ENCODE assay signal across 19 mouse cellular contexts in genomic region chr6:84043251-84043940, GRCm38 (mm10). TPM values are rescaled to one million over a fixed set of nuclear protein-coding genes. Genes with fewer than 3 reads are reported as not detected.
DNase-seq lines count a peak whose midpoint lies in the region; TF ChIP-seq lines count a peak whose summit lies in the region.
"Had no signal": no experiment of that assay in that cellular context is flagged by ENCODE, and none has a peak within 500 bp of the region (broad histone marks: within the 10 kb centered on the region; RNA-seq: fewer than 3 reads in every experiment).

No protein-coding gene starts in this region.

- TF ChIP-seq POLR2A in heart, adult 2 months (IDR thresholded peaks at IDR 0.05; ENCODE audit: insufficient read depth, low read depth, low read length): no peak
- TF ChIP-seq POLR2A in spleen, adult 2 months (IDR thresholded peaks at IDR 0.05; ENCODE audit: low read depth, low read length): no peak

- no peak overlapping the region for H3K4me3 ChIP-seq in heart, adult 2 months
- no peak overlapping the region for H3K4me3 ChIP-seq in spleen, adult 2 months (ENCODE audit: extremely low read depth, insufficient read depth, insufficient read length)
- no peak overlapping the region for H3K4me3 ChIP-seq in brown adipose tissue, adult 24 weeks (ENCODE audit: insufficient read depth, low read depth, low read length)
- H3K4me3 ChIP-seq: embryonic facial prominence, embryonic 10.5 days; gastrocnemius, adult 2 months; heart, embryonic 15.5 days; hindbrain, embryonic 13.5 days had no signal

- no peak for TF ChIP-seq EP300 in heart, adult 2 months (IDR thresholded peaks at IDR 0.05; ENCODE audit: insufficient read depth, low read depth, low read length)

- no peak overlapping the region for H3K9ac ChIP-seq in heart, adult 2 months (ENCODE audit: low read depth, low read length)
- H3K9ac ChIP-seq: heart, embryonic 15.5 days; hindbrain, embryonic 13.5 days had no signal

- peaks cover 4% of the 10 kb centered on the region for H3K36me3 ChIP-seq in heart, adult 2 months (ENCODE audit: control insufficient read depth, insufficient read depth, low read length)
- no peaks in the 10 kb centered on the region for H3K36me3 ChIP-seq in spleen, adult 2 months (ENCODE audit: control insufficient read depth, insufficient read depth, low read length)
- H3K36me3 ChIP-seq: embryonic facial prominence, embryonic 10.5 days; heart, embryonic 15.5 days; hindbrain, embryonic 13.5 days had no signal

- H3K27ac ChIP-seq in heart, adult 2 months: no peak overlapping the region
- peak overlapping the region; percentile 14; the same call in 1 of the 2 replicates for H3K27ac ChIP-seq in spleen, adult 2 months (ENCODE audit: insufficient read depth, low read length)
- H3K27ac ChIP-seq in brown adipose tissue, adult 24 weeks (replicated peaks; ENCODE audit: low read depth, low read length): peak overlapping the region; percentile 87
- H3K27ac ChIP-seq: embryonic facial prominence, embryonic 10.5 days; gastrocnemius, adult 2 months; heart, embryonic 15.5 days; hindbrain, embryonic 13.5 days; hindbrain, postnatal 0 days had no signal

- no peak for DNase-seq in heart, adult 2 months
- no peak for DNase-seq in heart, adult 8-10 months (ENCODE audit: low spot score)
- DNase-seq in spleen, adult 2 months (ENCODE audit: low read depth in 1 of 2, low spot score in 2 of 2): no peak
- DNase-seq in spleen, adult 18-20 months: no peak
- DNase-seq in cerebellum, adult 18-20 months: no peak
- DNase-seq: adrenal gland, adult 2 months; cerebellum, adult 2 months; cerebellum, postnatal 10 days; gastrocnemius, adult 2 months; gastrocnemius, postnatal 25 days; heart, adult 11 months; heart, postnatal 14 days had no signal

- no peaks in the 10 kb centered on the region for H3K79me2 ChIP-seq in heart, adult 2 months (replicated peaks; ENCODE audit: control insufficient read depth, insufficient read depth, low read length)

- intact Hi-C loops in heart, adult 2 months (cut with DNase I): no loop called here

- WGBS in heart, adult 2 months: 74% methylated on average over 6 of the region's 6 CpGs
- WGBS in spleen, adult 2 months: 86% methylated on average over 6 of the region's 6 CpGs

- peaks cover 1% of the 10 kb centered on the region for H3K4me1 ChIP-seq in heart, adult 2 months (ENCODE audit: control insufficient read depth, insufficient read depth, low read length)
- H3K4me1 ChIP-seq in spleen, adult 2 months (ENCODE audit: control insufficient read depth, insufficient read depth, insufficient read length): no peaks in the 10 kb centered on the region
- peaks cover 18% of the 10 kb centered on the region for H3K4me1 ChIP-seq in brown adipose tissue, adult 24 weeks (ENCODE audit: control insufficient read depth, insufficient read depth, insufficient read length, low read length)
- H3K4me1 ChIP-seq: embryonic facial prominence, embryonic 10.5 days; heart, embryonic 15.5 days; hindbrain, embryonic 13.5 days had no signal

- no peaks in the 10 kb centered on the region for H3K27me3 ChIP-seq in heart, adult 2 months (ENCODE audit: control insufficient read depth, insufficient read depth, low read length)
- H3K27me3 ChIP-seq in spleen, adult 2 months (ENCODE audit: control insufficient read depth, insufficient read depth, low read length): no peaks in the 10 kb centered on the region
- H3K27me3 ChIP-seq: heart, embryonic 15.5 days; hindbrain, embryonic 13.5 days had no signal

- TF ChIP-seq CTCF in heart, adult 2 months (IDR thresholded peaks at IDR 0.05): 0 out of 2 replicates have a peak, but pooled peaks have one; percentile 7
- TF ChIP-seq CTCF in spleen, adult 2 months (IDR thresholded peaks at IDR 0.05; ENCODE audit: extremely low read depth, insufficient read depth, insufficient read length, insufficient replicate concordance): no peak

RNA-seq across cellular contexts. Expression of gene Dysf, which starts 35.0 kb away (rescaled TPM):
- total RNA-seq in heart, adult 2 months (2021): 100 to 1,000 TPM in 1 of 2 experiments, 10 to 100 TPM in 1; 87.4 to 100 TPM
- polyA plus RNA-seq in heart, adult 2 months (2012; rRNA removed): 51.1 and 66.4 TPM in 2 replicates
- 100 to 1,000 TPM in 3 of 4 experiments, 10 to 100 TPM in 1; 94.9 to 111 (median 106) TPM for total RNA-seq in heart, adult 8-10 months (2022)
- polyA plus RNA-seq in spleen, adult 2 months (2012; rRNA removed): 5.5 and 7.8 TPM in 2 replicates
- polyA plus RNA-seq in brown adipose tissue, adult 24 weeks (2012; ENCODE audit: insufficient read depth, insufficient read length, missing spikeins): 13.8 and 22.9 TPM in 2 replicates
- total RNA-seq: hematopoietic stem cell, adult 5-6 weeks; MEL had no signal
